Mouse (Mus musculus) embryo, embryonic 9.5 days (tissue): ENCODE results near the gene Rassf2.

Experiments
- DNase-seq: peaks from one replicate; pipeline ENCODE4 v3.0.0-alpha.2; 2017; ENCODE audit errors: extremely low spot score

Rassf2 gene

DNA sequence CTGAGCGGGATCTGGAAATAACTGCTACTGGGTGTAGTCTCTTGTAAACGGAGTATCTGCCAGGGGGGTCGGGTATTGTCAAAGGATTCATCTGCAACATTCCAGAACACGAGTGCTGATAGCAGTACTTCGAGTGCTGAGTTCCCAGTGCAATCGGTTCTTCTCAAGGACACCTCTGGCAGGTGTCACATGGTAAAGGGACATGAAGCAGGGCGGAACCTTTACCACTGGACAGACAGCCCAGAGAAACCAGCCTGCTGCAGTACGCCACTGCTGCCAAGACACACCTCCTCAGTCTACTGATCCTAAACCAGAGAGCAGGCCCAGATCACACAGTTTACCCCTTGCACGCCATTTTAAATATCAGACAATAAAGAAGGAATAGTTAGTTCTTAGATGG lies 75.2 kb downstream of the Rassf2 start:
- DNase-seq, result no peak

DNA sequence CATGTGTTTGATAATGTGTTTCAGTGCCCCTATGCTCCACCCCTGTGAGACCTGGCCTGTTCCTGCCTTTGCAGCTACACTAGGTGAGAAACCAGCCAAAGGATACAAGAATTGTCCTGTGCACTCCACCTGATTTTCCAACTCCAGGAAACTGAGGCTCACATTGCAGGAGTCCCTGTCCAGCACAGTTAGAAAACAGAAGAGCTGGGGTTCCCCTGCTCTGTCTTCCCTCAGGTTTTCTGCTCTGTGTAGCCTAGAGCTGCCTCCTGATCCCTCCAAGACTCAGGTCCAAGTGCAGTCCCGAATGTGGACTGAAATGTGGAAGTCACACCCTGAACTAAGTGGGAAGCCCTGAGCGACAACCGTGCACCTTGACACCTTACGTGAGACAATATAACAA lies 76.3 kb downstream of the Rassf2 start:
- DNase-seq, result no peak

DNA sequence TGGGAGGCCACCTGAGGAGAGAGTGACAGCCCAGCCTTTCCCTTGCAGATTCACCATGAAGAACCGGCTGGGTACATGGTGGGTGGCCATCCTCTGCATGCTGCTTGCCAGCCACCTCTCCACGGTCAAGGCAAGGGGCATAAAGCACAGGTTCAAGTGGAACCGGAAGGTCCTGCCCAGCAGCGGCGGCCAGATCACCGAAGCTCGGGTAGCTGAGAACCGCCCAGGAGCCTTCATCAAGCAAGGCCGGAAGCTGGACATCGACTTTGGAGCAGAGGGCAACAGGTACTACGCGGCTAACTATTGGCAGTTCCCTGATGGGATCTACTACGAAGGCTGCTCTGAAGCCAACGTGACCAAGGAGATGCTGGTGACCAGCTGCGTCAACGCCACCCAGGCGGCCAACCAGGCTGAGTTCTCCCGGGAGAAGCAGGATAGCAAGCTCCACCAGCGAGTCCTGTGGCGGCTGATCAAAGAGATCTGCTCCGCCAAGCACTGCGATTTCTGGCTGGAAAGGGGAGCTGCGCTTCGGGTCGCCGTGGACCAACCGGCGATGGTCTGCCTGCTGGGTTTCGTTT lies 77.0 kb downstream of the Rassf2 start:
- DNase-seq, result no peak

DNA sequence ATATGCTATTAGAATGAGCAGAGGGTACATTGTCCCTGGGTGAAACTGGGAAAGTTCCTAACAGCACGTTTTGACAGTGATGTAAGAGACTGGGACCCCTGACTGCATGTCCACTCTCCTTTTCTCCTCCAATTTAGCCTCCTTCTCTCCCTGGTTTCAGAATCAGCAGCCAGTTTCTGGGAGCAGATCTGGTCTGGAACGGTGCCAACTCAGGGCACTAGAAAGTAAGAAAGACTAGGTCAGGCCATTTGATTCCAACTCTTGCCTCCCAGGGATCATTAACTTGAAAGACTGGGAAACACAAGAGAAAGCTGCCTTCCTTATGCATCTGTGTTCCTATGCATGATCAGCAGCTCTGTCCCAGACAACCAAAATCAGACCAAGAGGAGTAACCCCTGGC lies 77.6 kb downstream of the Rassf2 start:
- DNase-seq, result no peak

DNA sequence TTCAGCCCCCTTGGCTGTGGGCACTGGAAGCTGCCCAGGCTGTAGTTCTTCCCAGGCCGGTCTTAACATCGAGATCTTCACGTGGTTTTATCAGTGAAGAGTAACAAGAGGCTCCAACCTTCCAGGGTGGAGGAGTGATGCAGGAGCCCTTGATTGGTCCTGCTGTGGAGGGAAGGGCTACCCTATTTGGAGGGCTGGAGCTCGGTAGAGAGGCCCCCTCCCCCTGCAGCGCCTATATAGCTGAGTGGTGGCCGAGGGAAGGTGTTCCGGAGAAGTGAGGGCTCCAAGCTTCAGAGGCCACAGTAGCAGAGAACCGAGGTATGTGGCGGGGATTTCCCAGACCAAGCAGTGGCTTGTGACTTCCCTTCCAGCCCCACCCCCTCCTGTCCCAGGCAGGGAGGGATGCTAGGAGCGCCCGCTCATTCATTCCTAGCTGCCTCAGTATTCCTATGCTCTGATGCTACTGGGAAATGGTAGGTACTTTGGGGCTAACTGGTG lies 79.4 kb downstream of the Rassf2 start, which contains the start of gene Prnd:
Gene Prnd, plus strand, starts transcription at position 264 of the 498 bp plus-strand sequence.
- no peak for DNase-seq

DNA sequence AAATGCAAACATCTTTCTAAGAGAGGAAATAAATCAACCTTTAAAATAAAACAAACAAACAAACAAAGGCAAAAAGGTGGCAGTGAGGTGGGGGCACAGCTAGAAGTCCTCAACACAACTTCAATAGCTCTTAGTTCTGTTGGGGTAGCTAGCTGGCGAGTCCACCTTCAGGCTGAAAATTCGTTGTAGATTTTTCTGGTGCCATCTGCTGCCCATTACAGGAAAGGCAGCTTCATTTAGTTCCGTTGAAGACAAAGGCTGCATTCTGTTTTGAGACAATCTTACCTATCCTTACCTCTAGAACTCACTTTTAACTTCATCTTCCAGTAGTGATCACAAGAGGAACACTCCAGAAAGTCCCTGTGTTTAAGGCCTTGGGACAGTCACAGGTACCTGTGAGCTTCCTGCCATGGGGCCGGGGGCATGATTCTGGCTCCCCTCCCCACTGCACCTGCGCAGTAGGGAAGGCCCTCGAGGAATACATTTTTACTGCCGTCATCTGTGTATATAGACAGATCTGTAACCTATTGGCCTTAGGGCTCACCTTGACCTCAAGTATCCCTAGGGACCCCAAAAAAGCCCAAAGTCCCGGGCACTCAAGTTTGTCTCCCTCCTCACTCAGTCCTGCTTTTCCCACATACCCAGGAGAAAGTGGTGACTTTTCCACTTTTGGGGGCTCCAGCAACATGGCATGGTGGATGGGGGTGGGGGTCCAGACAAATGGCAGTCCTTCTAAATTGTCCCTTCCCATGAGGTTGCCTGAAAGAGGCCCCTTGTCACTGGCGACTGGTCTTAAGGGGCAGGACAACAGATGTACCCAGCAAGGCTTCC lies 80.1 kb downstream of the Rassf2 start:
- DNase-seq, result peak; percentile 39

DNA sequence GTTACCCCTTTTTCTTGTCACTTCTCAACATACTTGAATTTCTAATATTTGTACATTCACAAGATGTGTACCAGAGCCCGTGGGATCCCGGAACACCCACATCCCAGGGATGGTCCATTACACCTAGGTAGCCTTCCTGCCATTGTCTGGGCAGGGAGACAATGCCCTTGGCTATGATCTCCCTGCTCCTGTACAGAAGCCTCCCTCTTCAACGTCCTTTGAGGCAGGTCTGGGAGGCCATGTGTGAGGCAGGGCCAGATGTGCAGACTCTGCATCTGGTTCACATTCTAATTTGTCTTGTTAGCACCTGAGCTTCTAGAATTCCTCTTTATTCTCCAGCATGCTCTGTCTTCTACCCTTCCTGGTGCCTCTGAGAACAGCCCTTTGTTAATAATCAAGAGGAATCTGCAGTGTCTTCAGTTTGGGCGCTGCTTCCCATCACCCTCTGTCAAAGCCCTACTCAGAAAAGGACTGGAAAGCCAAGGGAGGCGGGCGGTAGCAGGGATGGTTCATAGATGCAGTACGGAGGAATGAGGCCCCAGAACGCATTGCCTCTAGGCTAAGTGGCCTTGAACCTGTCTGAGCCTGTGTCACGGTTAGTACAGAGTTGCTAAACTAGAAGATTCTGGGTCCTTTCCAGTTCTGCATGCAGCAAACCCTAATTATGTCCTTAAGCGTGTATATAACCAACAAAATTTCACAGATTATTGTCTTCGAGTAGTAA lies 81.0 kb downstream of the Rassf2 start:
- no peak for DNase-seq

DNA sequence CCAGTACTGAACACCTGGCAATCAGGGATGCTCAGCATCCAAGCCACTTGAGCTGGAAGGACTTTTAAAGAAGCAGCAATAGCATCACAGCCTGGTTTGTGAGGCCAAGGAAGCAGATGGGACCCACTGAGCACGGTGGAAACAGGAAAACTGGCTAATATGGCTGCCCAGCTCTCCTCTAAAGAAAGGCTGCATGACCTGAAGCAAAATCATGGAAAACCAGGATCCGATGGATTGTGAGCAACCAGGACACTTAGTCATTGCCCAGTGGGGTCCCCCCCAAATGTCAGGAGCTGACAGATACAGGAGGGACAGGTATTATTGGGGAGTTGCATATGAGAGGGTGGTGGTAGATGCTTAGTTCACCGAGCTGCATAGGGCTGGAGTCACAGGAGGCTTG lies 81.9 kb downstream of the Rassf2 start:
- DNase-seq, result no peak

DNA sequence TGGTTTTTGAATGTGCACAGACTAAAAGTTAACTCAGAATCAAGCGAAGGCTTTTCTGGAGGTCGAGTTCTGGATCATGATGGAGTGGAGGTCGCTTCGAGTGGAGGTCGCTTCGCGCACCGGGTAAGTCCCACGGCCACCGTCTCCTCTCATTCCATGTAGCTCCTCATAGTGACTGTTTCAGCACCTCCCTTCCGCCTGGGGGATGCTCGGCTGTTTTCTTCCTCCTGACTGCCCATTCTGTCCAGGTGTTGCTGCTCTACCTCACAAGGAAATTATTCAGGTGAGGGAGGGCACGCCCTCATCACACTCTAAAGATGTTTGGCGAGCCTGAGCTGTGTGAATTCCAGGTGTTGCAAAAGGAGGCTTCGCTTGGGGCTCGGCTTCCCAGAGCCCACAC lies 83.7 kb downstream of the Rassf2 start:
- DNase-seq, result no peak

DNA sequence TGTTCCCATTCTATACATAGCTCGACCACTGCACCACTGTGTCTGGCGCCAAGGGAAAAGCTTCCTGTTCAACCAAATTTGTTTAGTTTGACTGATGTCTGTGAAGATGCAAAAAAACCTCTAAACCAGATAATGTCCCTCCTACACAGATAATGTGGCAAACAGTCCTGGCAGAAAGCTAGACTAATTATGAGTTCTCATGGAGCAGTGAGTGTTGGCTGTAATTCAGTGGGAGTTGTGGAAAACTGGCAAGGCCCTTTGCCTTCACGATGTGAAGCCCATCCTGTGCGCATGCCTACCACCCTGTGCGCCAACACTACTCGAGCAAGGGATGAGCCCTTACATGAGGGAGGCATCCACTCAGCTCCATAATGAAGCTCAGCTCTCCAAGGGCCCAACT lies 84.3 kb downstream of the Rassf2 start:
- no peak for DNase-seq

DNA sequence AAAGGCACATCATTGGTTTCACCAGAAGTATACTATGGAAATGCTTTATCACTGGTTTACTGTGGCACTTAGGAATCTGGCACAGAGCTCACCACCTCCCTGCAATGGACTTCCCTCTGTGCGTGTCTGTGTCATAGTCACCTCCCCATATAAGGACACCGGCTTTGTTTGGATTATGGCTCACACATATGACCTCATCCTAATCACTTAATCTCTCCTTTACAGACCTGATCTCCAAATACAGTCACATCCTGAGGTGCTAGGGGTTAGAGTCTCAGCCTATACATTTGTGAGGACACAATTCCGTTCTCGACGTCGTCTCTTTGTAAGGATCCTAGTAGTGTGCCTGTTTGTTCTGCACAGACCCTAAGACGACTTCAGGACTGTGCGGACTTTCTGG lies 84.8 kb downstream of the Rassf2 start:
- DNase-seq, result no peak

DNA sequence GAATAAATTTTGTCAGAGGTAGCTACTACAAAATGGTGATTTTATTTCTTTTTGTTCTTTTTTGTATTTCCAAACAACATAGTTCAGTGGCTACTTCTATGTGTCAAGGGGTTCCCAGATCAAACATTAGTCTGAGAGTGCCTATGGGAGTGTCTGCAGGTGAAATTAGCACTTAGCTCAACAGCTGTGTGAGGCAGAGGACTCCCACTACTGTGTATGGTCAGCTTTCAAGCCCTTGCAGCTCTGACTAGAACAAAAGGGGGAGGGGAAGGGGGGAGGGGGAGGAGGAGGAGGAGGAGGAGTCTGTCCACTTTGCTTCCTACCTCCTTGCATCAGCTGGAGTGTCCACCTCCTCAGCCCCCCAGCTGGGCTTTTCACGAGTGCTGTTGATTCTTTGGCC lies 85.7 kb downstream of the Rassf2 start:
- DNase-seq, result no peak

DNA sequence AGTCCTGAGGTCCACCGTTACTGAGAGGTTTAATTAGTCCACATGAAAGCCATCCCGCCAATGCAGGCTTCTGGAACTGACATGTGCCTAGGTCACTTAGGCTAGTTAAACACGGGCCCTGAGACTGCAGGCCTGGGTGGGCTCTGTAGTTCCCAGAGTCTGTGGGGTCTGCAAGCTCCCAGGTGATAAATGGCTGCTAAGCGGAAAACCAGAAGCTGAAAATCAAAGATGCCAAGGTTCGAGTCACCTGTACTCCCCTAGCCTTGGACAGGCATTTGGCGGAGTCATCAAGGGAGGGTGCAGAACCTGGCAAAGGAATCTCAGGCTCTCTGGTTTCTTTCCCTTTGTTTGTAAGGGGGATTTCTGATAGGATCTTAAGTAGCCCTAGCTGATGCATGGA lies 88.6 kb downstream of the Rassf2 start:
- DNase-seq, result no peak

DNA sequence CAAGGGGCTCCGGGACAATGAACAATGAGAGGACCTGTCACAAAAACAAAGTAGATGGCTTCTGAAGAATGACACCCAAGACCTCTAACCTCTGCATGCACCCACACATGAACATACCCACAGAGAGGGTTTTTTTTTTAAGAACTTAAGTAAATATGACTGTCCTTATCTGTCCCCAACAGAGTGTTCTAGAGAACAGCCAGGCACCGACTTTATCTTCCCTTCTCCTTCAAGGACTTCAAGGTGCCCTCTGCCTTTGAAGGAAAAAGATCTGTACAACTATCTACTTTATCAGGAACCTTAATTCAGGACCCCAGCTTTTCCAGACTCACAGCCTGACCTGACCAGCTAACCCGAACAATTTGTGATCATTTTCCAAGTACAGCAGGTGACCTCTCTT lies 89.6 kb downstream of the Rassf2 start:
- no peak for DNase-seq
